ENCODE assay signal across 30 mouse cellular contexts in genomic region chr6:67184662-67185061, GRCm38 (mm10). TPM values are rescaled to one million over a fixed set of nuclear protein-coding genes. Genes with fewer than 3 reads are reported as not detected.
DNase-seq lines count a peak whose midpoint lies in the region; ATAC-seq lines count a peak whose summit lies in the region.
"Had no signal": no experiment of that assay in that cellular context is flagged by ENCODE, and none has a peak within 500 bp of the region (broad histone marks: within the 10 kb centered on the region; RNA-seq: fewer than 3 reads in every experiment).

No protein-coding gene starts in this region.

- H3K27ac ChIP-seq in liver, embryonic 12.5 days = no peak overlapping the region
- H3K27ac ChIP-seq in liver, embryonic 11.5 days (ENCODE audit: low read depth, low read length) = no peak overlapping the region
- peak overlapping the region; percentile 89 for H3K27ac ChIP-seq in liver, embryonic 15.5 days (replicated peaks)
- no peak overlapping the region for H3K27ac ChIP-seq in heart, embryonic 10.5 days
- H3K27ac ChIP-seq: hindbrain, embryonic 13.5 days; kidney, embryonic 15.5 days; limb, embryonic 10.5 days; limb, embryonic 15.5 days; lung, embryonic 15.5 days; midbrain, embryonic 13.5 days; neural tube, embryonic 15.5 days had no signal

- 46% methylated on average over 2 of the region's 2 CpGs for WGBS in liver, embryonic 12.5 days (ENCODE audit: insufficient replicate concordance)
- WGBS in liver, embryonic 11.5 days = 66% methylated on average over 2 of the region's 2 CpGs
- WGBS in liver, embryonic 15.5 days (ENCODE audit: insufficient replicate concordance) = 24% methylated on average over 2 of the region's 2 CpGs
- WGBS in heart, embryonic 10.5 days = 73% methylated on average over 2 of the region's 2 CpGs

- H3K36me3 ChIP-seq in liver, embryonic 12.5 days = no peaks in the 10 kb centered on the region
- no peaks in the 10 kb centered on the region for H3K36me3 ChIP-seq in liver, embryonic 11.5 days (ENCODE audit: control insufficient read depth, insufficient read depth, low read length)
- no peaks in the 10 kb centered on the region for H3K36me3 ChIP-seq in liver, embryonic 15.5 days (replicated peaks)
- H3K36me3 ChIP-seq in heart, embryonic 10.5 days = no peaks in the 10 kb centered on the region
- H3K36me3 ChIP-seq: heart, embryonic 12.5 days; hindbrain, embryonic 13.5 days; kidney, embryonic 15.5 days; limb, embryonic 10.5 days; limb, embryonic 15.5 days; lung, embryonic 15.5 days; midbrain, embryonic 13.5 days; neural tube, embryonic 15.5 days had no signal

- no peaks in the 10 kb centered on the region for H3K27me3 ChIP-seq in liver, embryonic 12.5 days (replicated peaks)
- H3K27me3 ChIP-seq in liver, embryonic 11.5 days (replicated peaks; ENCODE audit: control insufficient read depth, insufficient read depth, low read length) = no peaks in the 10 kb centered on the region
- no peaks in the 10 kb centered on the region for H3K27me3 ChIP-seq in liver, embryonic 15.5 days
- no peaks in the 10 kb centered on the region for H3K27me3 ChIP-seq in heart, embryonic 10.5 days (ENCODE audit: insufficient read depth, poor library complexity, severe bottlenecking)
- H3K27me3 ChIP-seq: CH12.LX; heart, embryonic 12.5 days; hindbrain, embryonic 13.5 days; kidney, embryonic 15.5 days; limb, embryonic 15.5 days; lung, embryonic 15.5 days; midbrain, embryonic 13.5 days; neural tube, embryonic 15.5 days had no signal

- H3K4me1 ChIP-seq in liver, embryonic 12.5 days = peaks cover 54% of the 10 kb centered on the region
- H3K4me1 ChIP-seq in liver, embryonic 11.5 days (replicated peaks; ENCODE audit: control insufficient read depth, insufficient read depth, low read length) = peaks cover 7% of the 10 kb centered on the region; the same call in 1 of the 2 replicates
- peaks cover 52% of the 10 kb centered on the region for H3K4me1 ChIP-seq in liver, embryonic 15.5 days (replicated peaks)
- no peaks in the 10 kb centered on the region for H3K4me1 ChIP-seq in heart, embryonic 10.5 days
- H3K4me1 ChIP-seq: heart, embryonic 12.5 days; hindbrain, embryonic 13.5 days; limb, embryonic 15.5 days; lung, embryonic 15.5 days; midbrain, embryonic 13.5 days; neural tube, embryonic 15.5 days had no signal

- H3K4me2 ChIP-seq in liver, embryonic 12.5 days = peak overlapping the region; percentile 50
- H3K4me2 ChIP-seq in liver, embryonic 11.5 days = no peak overlapping the region
- peak overlapping the region; percentile 59 for H3K4me2 ChIP-seq in liver, embryonic 15.5 days
- H3K4me2 ChIP-seq: heart, embryonic 12.5 days; hindbrain, embryonic 13.5 days; kidney, embryonic 15.5 days; limb, embryonic 15.5 days; lung, embryonic 15.5 days; midbrain, embryonic 13.5 days; neural tube, embryonic 15.5 days had no signal

- H3K9ac ChIP-seq in liver, embryonic 12.5 days = no peak overlapping the region
- no peak overlapping the region for H3K9ac ChIP-seq in liver, embryonic 11.5 days (ENCODE audit: low read depth, low read length)
- no peak overlapping the region for H3K9ac ChIP-seq in liver, embryonic 15.5 days
- H3K9ac ChIP-seq: heart, embryonic 12.5 days; hindbrain, embryonic 13.5 days; kidney, embryonic 15.5 days; limb, embryonic 15.5 days; lung, embryonic 15.5 days; midbrain, embryonic 13.5 days; neural tube, embryonic 15.5 days had no signal

- H3K4me3 ChIP-seq in liver, embryonic 12.5 days = peak overlapping the region; percentile 36; the same call in 1 of the 2 replicates
- no peak overlapping the region for H3K4me3 ChIP-seq in liver, embryonic 11.5 days (ENCODE audit: low read depth, low read length)
- peak overlapping the region; percentile 47 for H3K4me3 ChIP-seq in liver, embryonic 15.5 days (replicated peaks)
- no peak overlapping the region for H3K4me3 ChIP-seq in heart, embryonic 10.5 days
- H3K4me3 ChIP-seq: heart, embryonic 12.5 days; hindbrain, embryonic 13.5 days; kidney, embryonic 15.5 days; limb, embryonic 10.5 days; limb, embryonic 15.5 days; lung, embryonic 15.5 days; megakaryocyte, embryonic 14.5 days; midbrain, embryonic 13.5 days; neural tube, embryonic 15.5 days had no signal

- ATAC-seq in liver, embryonic 12.5 days = no peak
- ATAC-seq in liver, embryonic 11.5 days (replicated peaks; ENCODE audit: low FRiP score) = no peak
- ATAC-seq in activated CD4-positive, CD25-positive, alpha-beta regulatory T cell, adult 4 months = peak; percentile 55
- ATAC-seq in liver, embryonic 15.5 days (ENCODE audit: insufficient read depth) = no peak
- ATAC-seq: forebrain, embryonic 14.5 days; midbrain, embryonic 13.5 days had no signal

- DNase-seq in liver, embryonic 11.5 days (ENCODE audit: low spot score) = no peak
- peak; percentile 76 for DNase-seq in CD4-positive helper T cell, adult 2 months (ENCODE audit: low read depth, low spot score)
- DNase-seq in layer of hippocampus, adult 18-20 months (ENCODE audit: low spot score in 2 of 2) = no peak
- DNase-seq in heart, embryonic 10.5 days (ENCODE audit: low spot score) = no peak
- no peak for DNase-seq in urinary bladder, postnatal 14 days (ENCODE audit: low spot score)
- DNase-seq: adrenal gland, postnatal 14 days; cerebellum, adult 11 months; cerebellum, postnatal 10 days; gastrocnemius, postnatal 36 days; heart, adult 18-20 months; heart, postnatal 4 days; kidney, adult 18-20 months; kidney, postnatal 36 days; lung, postnatal 36 days; retina, postnatal 1 day; right cerebral cortex, postnatal 14 days had no signal

- H3K9me3 ChIP-seq in liver, embryonic 12.5 days (replicated peaks) = no peaks in the 10 kb centered on the region
- H3K9me3 ChIP-seq in liver, embryonic 11.5 days (ENCODE audit: control insufficient read depth, low read length) = no peaks in the 10 kb centered on the region
- H3K9me3 ChIP-seq in liver, embryonic 15.5 days (replicated peaks) = no peaks in the 10 kb centered on the region
- no peaks in the 10 kb centered on the region for H3K9me3 ChIP-seq in heart, embryonic 10.5 days
- H3K9me3 ChIP-seq: heart, embryonic 12.5 days; hindbrain, embryonic 13.5 days; kidney, embryonic 15.5 days; limb, embryonic 10.5 days; limb, embryonic 15.5 days; lung, embryonic 15.5 days; megakaryocyte, embryonic 14.5 days; midbrain, embryonic 13.5 days; neural tube, embryonic 15.5 days had no signal

RNA-seq across cellular contexts. Expression of gene Serbp1, which starts 53.3 kb away (rescaled TPM):
- 513 and 532 TPM in 2 replicates for polyA plus RNA-seq in liver, embryonic 12.5 days (2016; fragmentation: Nextera tagmentation; extraction: Ambion mirVana)
- 698 and 755 TPM in 2 replicates for polyA plus RNA-seq in liver, embryonic 11.5 days (2014; fragmentation: Nextera tagmentation; extraction: Ambion mirVana)
- polyA plus RNA-seq in activated CD4-positive, CD25-positive, alpha-beta regulatory T cell, adult 4 months (2017; shearing (Covaris generic)) = 100 to 1,000 TPM; 285 to 307 TPM
- polyA plus RNA-seq in liver, embryonic 15.5 days (2015; fragmentation: Nextera tagmentation; extraction: Ambion mirVana) = 215 and 231 TPM in 2 replicates
- 100 to 1,000 TPM; 210 to 224 TPM for total RNA-seq in layer of hippocampus, adult 18-20 months (2021)
- 392 and 514 TPM in 2 replicates for polyA plus RNA-seq in heart, embryonic 10.5 days (2016; fragmentation: Nextera tagmentation; extraction: Ambion mirVana)

Comparison
In these comparisons a context has a peak if more than half of its experiments do, and no peak if none do; other contexts are left out.
1. H3K4me3 ChIP-seq: peak in liver, embryonic 12.5 days (single experiment) and liver, embryonic 15.5 days (single experiment); none in liver, embryonic 11.5 days (single experiment) and heart, embryonic 10.5 days (single experiment).